Mouse (Mus musculus): ENCODE results near the gene Oxtr.

Oxtr gene

GRCm38 (mm10) chr6:112489910-112490559 lies at the start of gene Oxtr:
Gene Oxtr, minus strand, starts transcription at chr6:112489943.
- DNase-seq = no peak

DNA sequence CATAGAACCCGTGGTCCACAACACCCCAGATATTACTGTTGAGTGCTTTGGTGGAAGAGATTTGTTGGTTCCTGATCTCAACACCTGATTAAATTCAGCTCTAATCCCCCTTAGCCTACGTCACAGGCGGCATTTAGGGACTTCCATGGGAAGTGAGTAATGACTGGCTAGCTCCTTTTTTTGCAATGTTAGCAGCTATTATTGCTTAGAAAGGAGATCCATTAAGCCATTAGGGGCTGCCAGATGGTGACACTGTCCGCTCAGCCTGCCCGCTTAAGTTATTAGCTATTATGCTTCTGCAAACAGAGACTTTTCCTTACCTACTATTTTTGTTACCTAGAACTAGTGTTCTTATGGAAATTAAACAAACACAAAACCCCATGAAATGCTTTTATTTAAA lies 35.7 kb upstream of the Oxtr start:
- no peak for DNase-seq

- no peak for DNase-seq
Measured at GRCm38 (mm10) chr6:112524459-112524858, 34.7 kb upstream of the Oxtr start.

GRCm38 (mm10) chr6:112517991-112518390 lies 28.2 kb upstream of the Oxtr start:
- no peak for DNase-seq

- DNase-seq = no peak
Measured at GRCm38 (mm10) chr6:112517572-112517971, 27.8 kb upstream of the Oxtr start.

DNA sequence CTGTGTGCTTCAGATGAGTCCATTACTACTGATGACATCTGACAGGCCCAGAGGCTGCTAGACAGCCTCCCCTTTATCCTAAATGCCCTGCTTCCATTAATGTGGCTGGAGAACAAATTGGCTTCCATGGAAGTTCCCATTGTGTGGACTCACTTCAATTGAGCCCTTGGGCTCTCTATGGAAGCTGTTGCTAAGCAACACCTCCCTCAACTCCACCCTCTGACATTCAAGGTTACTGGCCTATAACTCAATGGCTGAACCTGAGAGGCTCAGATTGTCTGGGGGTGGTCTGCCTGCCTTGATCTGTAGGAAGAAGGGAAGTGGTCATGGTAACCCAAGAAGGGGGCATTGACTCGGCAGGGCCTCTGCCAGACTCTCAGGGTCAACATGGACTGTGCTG lies 26.8 kb upstream of the Oxtr start:
- no peak for DNase-seq

DNA sequence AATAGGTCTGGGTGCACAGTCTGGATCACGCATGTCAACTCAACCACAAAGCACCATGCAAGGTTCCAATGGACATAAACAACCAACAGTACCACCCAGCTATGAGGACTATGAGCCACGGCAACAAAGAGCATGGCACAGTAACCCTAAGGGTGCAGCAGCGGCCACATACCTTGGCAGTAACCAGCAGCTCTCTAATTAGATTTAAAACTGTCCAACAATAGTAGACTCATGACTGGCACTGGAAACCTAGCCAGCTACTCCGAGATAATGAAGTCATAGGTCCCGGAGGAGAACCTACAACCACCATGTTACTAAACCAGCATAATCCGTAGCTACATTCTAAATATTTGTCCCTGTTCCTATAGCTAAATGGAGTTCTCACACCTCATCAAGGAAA lies 24.8 kb upstream of the Oxtr start:
- no peak for DNase-seq

DNA sequence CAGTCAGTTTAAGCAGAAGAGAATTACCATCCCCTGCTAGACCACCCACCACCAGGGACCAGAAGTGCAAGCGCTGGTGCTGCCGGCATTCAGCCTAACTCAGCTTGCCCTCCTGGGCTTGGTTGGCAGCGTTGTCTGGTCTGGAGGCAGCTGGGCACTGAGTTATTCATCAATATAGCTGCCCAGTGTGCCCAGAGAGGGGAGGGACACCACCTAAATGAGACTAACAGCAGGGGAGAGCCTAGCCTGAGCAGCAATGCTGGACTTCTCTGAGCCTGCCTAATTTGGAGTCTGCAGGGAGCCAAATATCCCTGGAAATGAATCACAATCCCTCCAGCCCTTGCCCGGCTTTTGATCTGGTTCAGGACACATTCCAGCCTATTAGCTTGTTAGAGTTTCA lies 20.6 kb upstream of the Oxtr start:
- DNase-seq = no peak

GRCm38 (mm10) chr6:112509590-112510131 lies 19.9 kb upstream of the Oxtr start:
- no peak for DNase-seq

DNA sequence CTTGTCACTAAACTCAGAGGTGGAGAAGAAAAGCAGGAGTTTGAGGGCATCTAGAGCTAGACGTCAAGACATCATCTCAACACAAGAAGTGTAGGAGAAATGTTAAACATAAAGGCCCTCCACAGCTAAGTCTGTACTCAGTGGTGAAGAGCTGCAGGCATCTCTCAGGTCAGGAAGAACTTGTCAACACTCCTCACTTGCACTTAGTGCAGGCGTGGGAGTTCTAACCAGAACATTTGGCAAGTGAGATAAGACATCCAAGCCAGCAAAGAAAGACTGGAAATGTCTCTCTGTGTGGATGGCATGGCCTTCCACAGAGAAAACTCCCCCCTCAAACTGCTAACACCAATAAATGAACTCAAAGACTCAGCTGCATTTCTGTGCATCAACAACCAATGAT lies 17.9 kb upstream of the Oxtr start:
- no peak for DNase-seq

DNA sequence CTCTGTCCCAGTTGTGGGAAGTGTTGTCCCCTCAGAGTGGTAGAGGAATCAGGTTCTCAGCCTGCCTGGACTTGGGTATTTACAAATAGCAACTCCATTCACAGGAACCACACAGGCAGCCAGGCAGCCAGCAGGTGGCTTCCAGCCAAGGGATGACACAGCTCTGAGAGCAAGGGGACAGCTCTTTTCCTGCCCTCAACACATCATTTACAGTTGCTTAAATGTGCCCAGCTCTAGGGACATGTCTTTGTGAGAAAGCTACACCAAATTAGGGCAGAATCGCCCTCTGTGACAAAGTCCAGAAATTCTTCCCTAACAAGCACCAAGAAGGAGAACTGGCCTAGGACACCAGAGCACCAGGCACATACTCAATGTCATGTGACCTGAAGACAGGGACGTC lies 11.4 kb upstream of the Oxtr start:
- no peak for DNase-seq

DNA sequence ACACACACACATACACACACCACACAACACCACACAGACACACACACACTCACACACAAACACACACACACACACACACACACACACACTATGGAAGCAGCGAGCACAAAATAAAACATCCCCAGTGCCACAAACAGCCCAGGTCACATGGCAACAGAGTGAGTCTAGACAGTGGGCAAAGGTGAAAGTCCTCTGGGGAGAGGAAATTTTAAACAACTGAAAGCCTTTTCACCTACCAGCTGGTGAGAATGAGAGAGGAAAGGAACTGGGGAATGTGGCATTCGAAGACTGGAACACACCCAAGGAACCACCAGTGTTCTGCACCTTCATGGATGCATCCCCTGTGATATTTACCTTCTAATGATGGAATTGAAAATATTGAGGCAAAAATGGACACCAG lies 9.7 kb upstream of the Oxtr start:
- no peak for DNase-seq

- DNase-seq = no peak
Measured at GRCm38 (mm10) chr6:112498716-112499115, 9.0 kb upstream of the Oxtr start.

DNA sequence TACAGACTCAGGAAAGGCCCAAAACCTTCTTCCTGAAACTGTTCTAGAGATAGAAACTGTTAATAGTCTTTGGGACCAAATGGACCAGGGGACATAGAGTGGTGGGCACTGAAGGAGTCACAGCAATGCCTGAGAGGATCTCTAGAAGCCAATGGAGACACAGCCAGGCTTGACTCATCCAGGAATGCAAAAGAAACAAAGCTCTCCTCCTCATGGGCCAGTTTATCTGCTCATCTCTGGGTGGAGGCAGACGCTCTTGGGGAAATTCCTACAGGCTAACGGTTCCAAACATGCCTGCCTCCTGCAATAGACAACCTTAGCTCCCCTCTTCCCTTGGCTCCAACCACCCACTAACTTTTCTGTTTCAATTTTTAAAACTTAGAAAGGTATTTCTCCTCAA lies 7.7 kb upstream of the Oxtr start:
- no peak for DNase-seq

DNA sequence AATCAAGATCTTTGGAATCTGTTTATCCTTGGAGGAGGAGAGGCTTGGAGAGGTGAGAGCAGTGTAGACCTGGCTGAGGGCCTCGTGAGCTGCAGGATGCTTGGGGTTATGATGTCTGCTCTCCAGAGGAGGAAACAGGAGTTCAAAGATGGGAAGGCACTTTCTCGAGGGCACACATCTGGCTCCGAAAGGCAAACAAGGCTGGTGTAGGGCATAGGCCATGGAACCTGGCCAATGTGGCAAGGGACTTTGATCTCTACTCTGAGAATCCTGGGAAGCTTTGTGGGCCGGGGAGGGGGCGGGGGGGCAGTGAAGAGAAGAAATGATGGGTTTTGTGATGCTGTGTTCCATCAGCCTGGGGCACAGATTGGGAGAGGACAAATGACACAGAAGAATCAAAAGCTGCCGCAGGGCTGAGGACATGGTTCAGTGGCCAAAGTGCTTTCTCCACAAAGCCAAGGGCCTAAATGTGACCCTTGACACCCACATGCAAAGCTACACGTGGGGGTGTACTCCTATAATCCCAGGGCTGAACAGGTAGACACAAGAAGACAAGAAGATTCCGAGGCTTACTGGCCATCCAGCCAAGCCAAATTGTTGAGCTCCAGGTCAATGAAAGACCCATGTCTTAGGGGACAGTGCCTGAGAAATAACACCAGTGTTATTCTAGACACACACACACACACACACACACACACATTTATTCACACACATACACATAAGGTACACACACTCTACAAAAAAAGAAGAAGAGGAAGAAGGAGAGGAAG lies 6.7 kb upstream of the Oxtr start:
- DNase-seq = no peak

GRCm38 (mm10) chr6:112495219-112495618 lies 5.5 kb upstream of the Oxtr start:
- peak; percentile 16 to 58 for DNase-seq

GRCm38 (mm10) chr6:112494620-112495081 lies 4.9 kb upstream of the Oxtr start:
- DNase-seq = no peak

- DNase-seq = no peak
Measured at GRCm38 (mm10) chr6:112493371-112493770, 3.6 kb upstream of the Oxtr start.

- no peak for DNase-seq
Measured at GRCm38 (mm10) chr6:112492656-112493055, 2.9 kb upstream of the Oxtr start.

GRCm38 (mm10) chr6:112491521-112491920 lies 1.8 kb upstream of the Oxtr start:
- DNase-seq = no peak

DNA sequence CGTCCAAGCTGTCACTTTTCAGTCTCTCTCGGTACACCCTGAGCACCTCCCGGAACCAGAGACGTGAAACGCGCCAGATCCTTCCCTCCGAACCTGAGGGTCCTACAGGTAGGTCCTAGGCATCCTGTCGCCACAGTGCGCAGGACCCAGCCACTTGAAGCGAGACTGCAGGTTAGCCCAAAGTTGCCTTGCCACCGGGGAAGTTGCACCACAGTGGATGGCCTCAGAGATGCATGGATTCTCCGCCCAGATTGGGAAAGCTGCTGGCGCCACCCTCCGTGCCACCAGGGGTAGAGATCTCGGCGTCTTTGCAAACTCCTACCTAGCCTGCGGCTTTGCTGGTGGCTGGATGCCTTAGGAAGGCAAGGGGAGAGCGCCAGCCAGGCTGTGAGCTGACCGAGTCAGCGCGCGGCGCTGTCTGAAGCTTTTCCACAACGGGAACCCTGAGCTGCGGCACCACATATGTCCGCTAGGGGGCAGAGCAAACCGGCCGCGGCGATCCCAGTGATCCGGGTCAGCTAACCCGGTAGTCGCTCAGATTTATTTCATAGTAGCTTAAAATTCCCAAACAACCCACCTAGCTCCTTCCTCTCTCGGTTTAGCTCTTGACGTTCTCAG lies 991 bp upstream of the Oxtr start:
- peak; percentile 61 to 70 for DNase-seq

DNA sequence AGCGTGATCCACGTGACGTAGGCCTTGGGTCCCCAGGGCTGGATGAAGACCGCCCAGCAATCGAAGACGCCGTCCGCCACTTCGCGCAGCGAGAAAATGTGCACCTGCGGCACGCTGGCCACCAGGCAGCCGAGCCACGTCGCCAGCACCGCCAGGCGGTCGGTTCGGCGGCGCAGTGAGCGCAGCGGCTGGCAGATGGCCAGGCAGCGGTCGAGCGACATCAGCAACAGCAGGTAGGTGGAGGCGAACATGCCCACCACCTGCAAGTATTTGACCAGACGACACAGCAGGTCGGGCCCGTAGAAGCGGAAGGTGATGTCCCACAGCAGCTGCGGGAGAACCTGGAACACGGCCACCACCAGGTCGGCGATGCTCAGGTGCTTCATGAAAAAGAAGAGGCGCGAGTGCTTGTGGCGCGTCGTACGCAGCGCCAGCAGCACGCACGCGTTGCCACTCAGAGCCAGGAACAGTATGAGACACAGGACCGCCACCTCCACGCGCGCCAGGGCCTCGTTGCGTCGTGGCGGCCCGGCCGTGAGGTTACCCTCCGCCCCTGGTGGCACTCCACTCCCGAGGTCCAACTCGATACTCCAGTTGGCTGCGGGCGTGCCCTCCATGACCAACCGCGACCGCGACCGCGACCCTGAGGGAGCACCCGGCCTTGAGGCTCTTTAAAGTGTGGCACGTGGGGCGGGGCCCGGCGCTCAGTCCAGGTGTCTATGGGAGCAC lies 398 bp downstream of the Oxtr start:
- no peak for DNase-seq

DNA sequence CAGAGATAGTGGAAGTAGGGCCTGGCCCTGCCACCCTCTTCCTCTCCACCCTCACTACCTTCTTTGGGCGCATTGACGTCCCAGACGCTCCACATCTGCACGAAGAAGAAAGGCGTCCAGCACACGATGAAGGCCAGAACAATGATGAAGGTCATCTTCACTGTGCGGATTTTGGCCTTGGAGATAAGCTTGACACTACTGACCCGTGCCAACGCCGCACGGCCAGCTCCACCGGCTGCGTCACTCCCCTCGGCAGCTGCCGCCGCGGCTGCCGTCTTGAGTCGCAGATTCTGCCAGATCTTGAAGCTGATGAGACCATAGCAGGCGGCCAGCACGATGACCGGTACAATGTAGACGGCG lies 942 bp downstream of the Oxtr start:
- DNase-seq = no peak

Data from lung, adult 18-20 months (tissue).